Mouse (Mus musculus) liver, postnatal 0 days (tissue): ENCODE data around the gene St6galnac4. TPM values are rescaled to one million over a fixed set of nuclear protein-coding genes. Genes with fewer than 3 reads are reported as not detected.

Experiments used
- ATAC-seq: fragments of 200-750 bp; cut with Nextera tagmentation; 2 replicates; pipeline ENCODE4 v1.8.0; 2017; ENCODE audit warnings: mild to moderate bottlenecking, moderate library complexity
- DNase-seq: peaks from one replicate; pipeline ENCODE4 v3.0.0-alpha.2; 2016
- H3K27ac ChIP-seq: fragments of 300-500 bp; sonication (generic); 2 replicates; pipeline ENCODE4 v1.5.1; 2014; ENCODE audit warnings: antibody characterized with exemption, moderate library complexity, mild to moderate bottlenecking, low read depth
- H3K27me3 ChIP-seq: fragments of 300-500 bp; sonication (generic); 2 replicates; pipeline ENCODE4 v1.6.1; 2014; ENCODE audit warnings: low read length, control low read depth, mixed read lengths; ENCODE audit not compliant: insufficient read depth
- H3K36me3 ChIP-seq: fragments of 300-500 bp; sonication (generic); replicated peaks from 2 replicates; pipeline ENCODE4 v1.6.1; 2014; ENCODE audit warnings: mild to moderate bottlenecking, control low read depth, low read length, moderate library complexity, mixed read lengths; ENCODE audit not compliant: insufficient read depth
- H3K4me1 ChIP-seq: fragments of 300-500 bp; sonication (generic); 2 replicates; pipeline ENCODE4 v1.6.1; 2014; ENCODE audit warnings: antibody characterized with exemption, mild to moderate bottlenecking, control low read depth; ENCODE audit not compliant: insufficient read depth
- H3K4me2 ChIP-seq: fragments of 300-500 bp; sonication (generic); 2 replicates; pipeline ENCODE4 v1.6.1; 2014; ENCODE audit warnings: low read depth, mild to moderate bottlenecking, low read length, moderate library complexity, mixed read lengths
- H3K4me3 ChIP-seq: fragments of 300-500 bp; sonication (generic); 2 replicates; pipeline ENCODE4 v1.5.1; 2014; ENCODE audit warnings: low read depth, low read length
- H3K9ac ChIP-seq: fragments of 300-500 bp; sonication (generic); replicated peaks from 2 replicates; pipeline ENCODE4 v1.6.1; 2014; ENCODE audit warnings: mild to moderate bottlenecking, moderate library complexity
- H3K9me3 ChIP-seq: fragments of 300-500 bp; sonication (generic); 2 replicates; pipeline ENCODE4 v1.6.1; 2016; ENCODE audit warnings: mild to moderate bottlenecking, control low read depth, low read length, mixed read lengths
- CTCF ChIP-seq: sonication (generic); IDR thresholded peaks from 2 replicates; pipeline ENCODE4 v1.5.1; 2016; ENCODE audit warnings: antibody characterized with exemption, low read depth
- EP300 ChIP-seq: IDR thresholded peaks from 2 replicates; pipeline ENCODE4 v1.6.1; 2016; ENCODE audit warnings: antibody characterized with exemption, low read depth, mild to moderate bottlenecking
- WGBS: fragments of 180-500 bp; shearing (Covaris S2); extraction: QIAGEN DNeasy Blood & Tissue Kit; methylation state at CpG from one replicate; pipeline ENCODE4 v1.1.7; 2014; ENCODE audit not compliant: insufficient replicate concordance; 5-methylcytosine and 5-hydroxymethylcytosine counted together
- polyA plus RNA-seq: library from polyadenylated mRNA; unstranded; fragments of >200 nt; fragmentation: Nextera tagmentation; extraction: Ambion mirVana; gene quantifications from 2 replicates; pipeline ENCODE4 v1.2.1, GENCODE M21; 2015

Gene St6galnac4
- polyA plus RNA-seq, 1 experiment from 2014 or later = 5.8 TPM

DNA sequence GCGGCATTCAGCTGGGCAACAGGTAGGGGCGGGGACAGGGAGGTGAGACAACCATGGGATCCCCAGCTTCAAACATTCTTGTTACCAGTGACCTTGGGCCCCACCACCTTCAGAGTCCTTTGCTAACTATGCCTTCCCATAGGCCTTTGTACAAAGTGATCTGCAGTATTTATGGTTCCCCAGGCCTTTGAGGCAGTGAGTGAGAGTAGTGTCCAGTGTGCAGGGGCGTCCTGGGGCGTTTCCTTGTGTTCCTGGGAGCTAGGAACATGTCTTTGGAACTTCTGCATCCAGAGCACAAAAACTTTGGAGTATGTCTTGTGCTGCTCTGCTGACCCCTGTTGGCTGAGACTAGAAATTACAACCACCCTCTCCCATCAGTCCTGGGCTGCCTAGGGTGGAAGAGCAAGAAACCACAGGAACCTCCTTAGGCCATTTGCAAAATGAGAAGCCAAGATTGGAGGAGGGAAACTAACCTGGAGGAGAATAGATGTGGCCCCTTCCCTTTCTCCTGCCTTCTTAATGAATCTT, 20.3 kb upstream of the St6galnac4 start:
- TF ChIP-seq EP300 (no peak), CTCF (peak; percentile 91)
- Histone ChIP-seq H3K4me3 (no peak overlapping the region), H3K36me3 (peaks cover 25% of the 10 kb centered on the region; the same call in 1 of the 2 replicates), H3K27me3 (no peaks in the 10 kb centered on the region), H3K9me3 (no peaks in the 10 kb centered on the region), H3K9ac (no peak overlapping the region), H3K4me1 (peaks cover 4% of the 10 kb centered on the region; the same call in 1 of the 2 replicates), H3K4me2 (no peak overlapping the region), H3K27ac (no peak overlapping the region)
- WGBS = 31% methylated on average over 4 of the region's 4 CpGs
- ATAC-seq (no peak), DNase-seq (peak; percentile 70)

DNA sequence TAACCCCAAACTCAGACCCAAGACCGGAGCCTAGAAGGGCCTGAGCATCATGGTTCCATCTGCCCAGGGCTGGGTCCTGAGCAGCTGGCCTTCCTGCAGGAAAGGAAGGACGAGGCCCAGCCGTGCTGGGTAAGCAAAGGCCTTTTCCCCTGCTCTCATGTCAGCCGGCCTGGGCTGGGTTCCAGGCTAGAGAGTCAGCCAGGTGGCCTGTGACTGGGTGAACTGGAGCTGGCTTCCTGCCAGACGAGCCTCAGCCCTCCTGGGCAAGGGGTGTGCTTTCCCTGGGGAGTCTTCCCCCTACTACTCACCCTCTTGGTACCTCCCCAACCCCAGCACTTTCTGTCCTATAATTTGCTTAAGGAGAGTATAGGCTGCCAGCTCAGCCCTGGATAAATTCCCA, 18.7 kb upstream of the St6galnac4 start:
- no peak overlapping the region for H3K4me3 ChIP-seq
- ATAC-seq (no peak), DNase-seq (no peak)
- no peak overlapping the region for H3K9ac ChIP-seq
- TF ChIP-seq CTCF (no peak), EP300 (no peak)
- peaks cover 7% of the 10 kb centered on the region; the same call in 1 of the 2 replicates for H3K4me1 ChIP-seq
- peaks cover 28% of the 10 kb centered on the region for H3K36me3 ChIP-seq
- H3K27me3 ChIP-seq = no peaks in the 10 kb centered on the region
- 55% methylated on average over 5 of the region's 5 CpGs for WGBS
- no peak overlapping the region for H3K4me2 ChIP-seq
- no peaks in the 10 kb centered on the region for H3K9me3 ChIP-seq
- no peak overlapping the region for H3K27ac ChIP-seq

- TF ChIP-seq CTCF (no peak), EP300 (no peak)
- WGBS = 83% methylated on average over 3 of the region's 3 CpGs
- ATAC-seq = no peak
Measured at GRCm38 (mm10) chr2:32568941-32569340, 18.0 kb upstream of the St6galnac4 start.

DNA sequence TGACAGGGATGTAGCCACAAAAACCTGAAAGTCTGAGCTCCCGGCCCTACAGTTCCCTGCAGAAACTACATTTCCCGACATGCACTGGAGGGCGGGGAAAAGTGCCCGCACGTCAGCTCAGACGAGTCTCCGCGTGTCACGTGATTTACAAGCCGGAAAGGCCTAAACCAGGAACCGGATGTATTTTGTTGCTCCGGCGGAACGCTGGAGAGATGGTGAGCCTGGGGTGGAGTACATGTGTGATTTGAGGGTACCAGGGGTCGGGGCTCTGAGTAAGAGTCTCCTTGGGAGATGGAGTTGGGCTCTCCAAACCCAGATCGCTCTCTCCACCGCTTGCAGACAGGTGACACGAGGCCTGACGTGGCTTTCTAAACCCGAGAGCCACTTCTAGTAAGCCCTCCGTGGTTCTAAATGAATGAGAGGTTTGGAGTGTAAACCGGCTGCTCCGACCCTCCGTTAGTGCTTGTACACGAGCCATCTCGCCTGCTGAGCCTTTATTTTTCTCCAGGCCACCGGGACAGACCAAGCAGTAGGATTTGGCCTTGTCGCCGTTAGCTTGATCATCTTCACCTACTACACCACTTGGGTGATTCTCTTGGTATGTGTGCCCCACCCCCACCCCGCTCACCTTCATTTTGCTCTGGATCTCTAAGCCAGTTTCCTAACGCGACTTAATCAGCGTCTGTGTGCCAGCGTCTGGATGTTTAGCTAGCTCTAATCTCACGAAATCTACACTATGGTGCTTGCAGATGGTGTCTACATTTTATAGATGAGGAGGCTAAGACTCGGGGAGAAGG, 16.0 kb upstream of the St6galnac4 start, which contains the start of gene Dpm2:
Gene Dpm2 (plus strand): TSS at position 161 of the 797 bp plus-strand sequence.
- peak within 1 kb of the TSS; percentile 86 for H3K4me3 ChIP-seq
- H3K4me1 ChIP-seq = peaks cover 15% of the 10 kb centered on the region; the same call in 1 of the 2 replicates
- H3K27me3 ChIP-seq = peaks cover 8% of the 10 kb centered on the region; the same call in 1 of the 2 replicates
- peak within 1 kb of the TSS; percentile 71 for H3K27ac ChIP-seq
- DNase-seq (peak; percentile 92), ATAC-seq (peak; percentile 86)
- TF ChIP-seq EP300 = peak; percentile 35; the same call in 1 of the 2 replicates
- TF ChIP-seq CTCF = no peak
- 2% methylated on average over 36 of the region's 36 CpGs for WGBS
- H3K9me3 ChIP-seq = no peaks in the 10 kb centered on the region
- peak within 1 kb of the TSS; percentile 86 for H3K4me2 ChIP-seq
- H3K36me3 ChIP-seq = peaks cover 19% of the 10 kb centered on the region
- H3K9ac ChIP-seq = peak within 1 kb of the TSS; percentile 85

More at GRCm38 (mm10) chr2:32568941-32569340, 18.0 kb upstream of the St6galnac4 start:
- Histone ChIP-seq H3K27me3 (no peaks in the 10 kb centered on the region), H3K4me1 (peaks cover 7% of the 10 kb centered on the region; the same call in 1 of the 2 replicates), H3K36me3 (peaks cover 24% of the 10 kb centered on the region), H3K27ac (no peak overlapping the region), H3K9ac (no peak overlapping the region), H3K9me3 (no peaks in the 10 kb centered on the region), H3K4me3 (no peak overlapping the region), H3K4me2 (no peak overlapping the region)
- no peak for DNase-seq

GRCm38 (mm10) chr2:32572196-32572595, 14.7 kb upstream of the St6galnac4 start:
- no peak for ATAC-seq
- Histone ChIP-seq H3K27me3 (peaks cover 8% of the 10 kb centered on the region; the same call in 1 of the 2 replicates), H3K9me3 (no peaks in the 10 kb centered on the region), H3K9ac (peak overlapping the region; percentile 85; the same call in 1 of the 2 replicates), H3K4me3 (no peak overlapping the region), H3K36me3 (peaks cover 11% of the 10 kb centered on the region), H3K27ac (no peak overlapping the region), H3K4me1 (peaks cover 15% of the 10 kb centered on the region; the same call in 1 of the 2 replicates), H3K4me2 (no peak overlapping the region)
- no peak for DNase-seq
- WGBS = 86% methylated on average over 11 of the region's 11 CpGs
- no peak for TF ChIP-seq CTCF
- no peak for TF ChIP-seq EP300

GRCm38 (mm10) chr2:32574497-32574896, 12.4 kb upstream of the St6galnac4 start, which contains the start of gene Pip5kl1:
TSS of gene Pip5kl1 (plus strand) at chr2:32574797.
- peaks cover 10% of the 10 kb centered on the region for H3K27me3 ChIP-seq
- DNase-seq (no peak), ATAC-seq (no peak)
- H3K9ac ChIP-seq = no peak within 1 kb of the TSS
- TF ChIP-seq CTCF = no peak
- no peak for TF ChIP-seq EP300
- no peak within 1 kb of the TSS for H3K27ac ChIP-seq
- 76% methylated on average over 6 of the region's 6 CpGs for WGBS
- peak within 1 kb of the TSS; percentile 11; the same call in 1 of the 2 replicates for H3K4me3 ChIP-seq
- H3K4me1 ChIP-seq = peaks cover 15% of the 10 kb centered on the region; the same call in 1 of the 2 replicates
- H3K36me3 ChIP-seq = peaks cover 5% of the 10 kb centered on the region; the same call in 1 of the 2 replicates
- H3K4me2 ChIP-seq = peak within 1 kb of the TSS; percentile 61
- H3K9me3 ChIP-seq = no peaks in the 10 kb centered on the region
